In genomic region chr11:87426121-87426449, GRCm38 (mm10) we compare ENCODE assay signal across 7 mouse cellular contexts. TPM values are rescaled to one million over a fixed set of nuclear protein-coding genes. Genes with fewer than 3 reads are reported as not detected.
A peak's percentile ranks its signal among the peaks of the same experiment; 100 is the strongest.
DNase-seq lines count a peak whose midpoint lies in the region; ATAC-seq lines count a peak whose summit lies in the region.

No protein-coding gene starts in this region.

- ATAC-seq in neural tube, embryonic 11.5 days (ENCODE audit: insufficient read depth, low FRiP score, low TSS enrichment) = no peak
- no peak; the same call in 1 of the 2 replicates for ATAC-seq in forebrain, embryonic 14.5 days
- ATAC-seq in liver, embryonic 12.5 days = 0 out of 2 replicates have a peak, but pooled peaks have one; percentile 38

- H3K27ac ChIP-seq in neural tube, embryonic 11.5 days (ENCODE audit: low read depth, low read length) = 0 out of 2 replicates have a peak overlapping the region, but pooled peaks have one; percentile 5
- peak overlapping the region; percentile 74 for H3K27ac ChIP-seq in forebrain, embryonic 14.5 days (ENCODE audit: low read depth, low read length)
- H3K27ac ChIP-seq in liver, embryonic 12.5 days = peak overlapping the region; percentile 79

- no peak for DNase-seq in neural tube, embryonic 11.5 days (ENCODE audit: low spot score)
- no peak for DNase-seq in neural tube, embryonic 10.5 days (ENCODE audit: extremely low spot score, low spot score)
- DNase-seq in forebrain, embryonic 14.5 days (ENCODE audit: low spot score) = no peak
- no peak for DNase-seq in cerebellum, postnatal 10 days
- no peak for DNase-seq in frontal cortex, postnatal 14 days (ENCODE audit: low spot score in 2 of 2)
- DNase-seq in layer of hippocampus, adult 9-10 months (ENCODE audit: low spot score) = no peak

- H3K36me3 ChIP-seq in neural tube, embryonic 11.5 days (ENCODE audit: control insufficient read depth, insufficient read depth, low read length) = no peaks in the 10 kb centered on the region
- H3K36me3 ChIP-seq in forebrain, embryonic 14.5 days (ENCODE audit: control insufficient read depth, insufficient read depth, low read length) = no peaks in the 10 kb centered on the region
- H3K36me3 ChIP-seq in liver, embryonic 12.5 days = no peaks in the 10 kb centered on the region

- no peaks in the 10 kb centered on the region for H3K9me3 ChIP-seq in neural tube, embryonic 11.5 days (ENCODE audit: control insufficient read depth, low read length)
- H3K9me3 ChIP-seq in forebrain, embryonic 14.5 days (replicated peaks; ENCODE audit: control insufficient read depth, low read length) = no peaks in the 10 kb centered on the region
- H3K9me3 ChIP-seq in liver, embryonic 12.5 days (replicated peaks) = no peaks in the 10 kb centered on the region

- H3K4me3 ChIP-seq in neural tube, embryonic 11.5 days (ENCODE audit: low read depth, low read length) = peak overlapping the region; percentile 33
- H3K4me3 ChIP-seq in forebrain, embryonic 14.5 days (ENCODE audit: low read depth, low read length) = peak overlapping the region; percentile 18
- peak overlapping the region; percentile 50 for H3K4me3 ChIP-seq in liver, embryonic 12.5 days

- H3K27me3 ChIP-seq in neural tube, embryonic 11.5 days (ENCODE audit: control insufficient read depth, insufficient read depth, low read length) = no peaks in the 10 kb centered on the region
- H3K27me3 ChIP-seq in forebrain, embryonic 14.5 days (replicated peaks; ENCODE audit: control insufficient read depth, insufficient read depth, low read length) = no peaks in the 10 kb centered on the region
- no peaks in the 10 kb centered on the region for H3K27me3 ChIP-seq in liver, embryonic 12.5 days (replicated peaks)

- H3K4me1 ChIP-seq in neural tube, embryonic 11.5 days (ENCODE audit: control insufficient read depth, insufficient read depth, low read length) = no peaks in the 10 kb centered on the region; the same call in 1 of the 2 replicates
- H3K4me1 ChIP-seq in forebrain, embryonic 14.5 days (ENCODE audit: control insufficient read depth, insufficient read depth, low read length) = peaks cover 5% of the 10 kb centered on the region; the same call in 1 of the 2 replicates
- H3K4me1 ChIP-seq in liver, embryonic 12.5 days = peaks cover 53% of the 10 kb centered on the region

- peak overlapping the region; percentile 9 for H3K9ac ChIP-seq in neural tube, embryonic 11.5 days (ENCODE audit: low read length)
- H3K9ac ChIP-seq in forebrain, embryonic 14.5 days (ENCODE audit: low read length) = peak overlapping the region; percentile 35
- H3K9ac ChIP-seq in liver, embryonic 12.5 days = peak overlapping the region; percentile 49; the same call in 1 of the 2 replicates

- peak overlapping the region; percentile 43 for H3K4me2 ChIP-seq in neural tube, embryonic 11.5 days (ENCODE audit: low read depth)
- peak overlapping the region; percentile 46 for H3K4me2 ChIP-seq in forebrain, embryonic 14.5 days (ENCODE audit: low read length)
- H3K4me2 ChIP-seq in liver, embryonic 12.5 days = peak overlapping the region; percentile 56

- under 1% methylated on average over 7 of the region's 7 CpGs for WGBS in neural tube, embryonic 11.5 days
- WGBS in forebrain, embryonic 14.5 days = under 1% methylated on average over 7 of the region's 7 CpGs
- WGBS in liver, embryonic 12.5 days (ENCODE audit: insufficient replicate concordance) = 0% methylated on average over 7 of the region's 7 CpGs

RNA-seq across cellular contexts. Expression of gene Tex14, which starts 21.2 kb away (rescaled TPM):
- polyA plus RNA-seq in neural tube, embryonic 11.5 days (2014; fragmentation: Nextera tagmentation; extraction: Ambion mirVana) = 0.45 and 0.61 TPM in 2 replicates
- polyA plus RNA-seq in forebrain, embryonic 14.5 days (2014; fragmentation: Nextera tagmentation; extraction: Ambion mirVana) = 0.21 and 0.24 TPM in 2 replicates
- polyA plus RNA-seq in liver, embryonic 12.5 days (2016; fragmentation: Nextera tagmentation; extraction: Ambion mirVana) = not detected in 2 replicates

RNA-seq across cellular contexts. Expression of gene Rad51c, which starts 21.3 kb away (rescaled TPM):
- polyA plus RNA-seq in neural tube, embryonic 11.5 days (2014; fragmentation: Nextera tagmentation; extraction: Ambion mirVana) = 13.0 and 13.4 TPM in 2 replicates
- polyA plus RNA-seq in forebrain, embryonic 14.5 days (2014; fragmentation: Nextera tagmentation; extraction: Ambion mirVana) = 4.5 and 8.1 TPM in 2 replicates
- polyA plus RNA-seq in liver, embryonic 12.5 days (2016; fragmentation: Nextera tagmentation; extraction: Ambion mirVana) = 5.0 and 5.9 TPM in 2 replicates

Comparison
In these comparisons a context has a peak if more than half of its experiments do, and no peak if none do; other contexts are left out.
1. H3K27ac ChIP-seq: peak in every context shown above with its lines; median percentile 79 in liver, embryonic 12.5 days; 74 in forebrain, embryonic 14.5 days; 5 in neural tube, embryonic 11.5 days.